Mouse (Mus musculus): ENCODE measurements around the gene Pth2.

- TF ChIP-seq CTCF (IDR thresholded peaks at IDR 0.05) (no peak), EP300 (IDR thresholded peaks at IDR 0.05; ENCODE audit: insufficient read depth, low read depth, low read length) (no peak)
These were observed 40.7 kb upstream of the Pth2 start for GRCm38 (mm10) chr7:45139904-45140723.

Data from heart, adult 2 months (tissue).